Mouse (Mus musculus): Measurements from ENCODE around the gene Rpusd4. TPM values are rescaled to one million over a fixed set of nuclear protein-coding genes. Genes with fewer than 3 reads are reported as not detected.

Gene Rpusd4
- total RNA-seq (2023): 10 to 100 TPM; 29.9 to 30.4 TPM

DNA sequence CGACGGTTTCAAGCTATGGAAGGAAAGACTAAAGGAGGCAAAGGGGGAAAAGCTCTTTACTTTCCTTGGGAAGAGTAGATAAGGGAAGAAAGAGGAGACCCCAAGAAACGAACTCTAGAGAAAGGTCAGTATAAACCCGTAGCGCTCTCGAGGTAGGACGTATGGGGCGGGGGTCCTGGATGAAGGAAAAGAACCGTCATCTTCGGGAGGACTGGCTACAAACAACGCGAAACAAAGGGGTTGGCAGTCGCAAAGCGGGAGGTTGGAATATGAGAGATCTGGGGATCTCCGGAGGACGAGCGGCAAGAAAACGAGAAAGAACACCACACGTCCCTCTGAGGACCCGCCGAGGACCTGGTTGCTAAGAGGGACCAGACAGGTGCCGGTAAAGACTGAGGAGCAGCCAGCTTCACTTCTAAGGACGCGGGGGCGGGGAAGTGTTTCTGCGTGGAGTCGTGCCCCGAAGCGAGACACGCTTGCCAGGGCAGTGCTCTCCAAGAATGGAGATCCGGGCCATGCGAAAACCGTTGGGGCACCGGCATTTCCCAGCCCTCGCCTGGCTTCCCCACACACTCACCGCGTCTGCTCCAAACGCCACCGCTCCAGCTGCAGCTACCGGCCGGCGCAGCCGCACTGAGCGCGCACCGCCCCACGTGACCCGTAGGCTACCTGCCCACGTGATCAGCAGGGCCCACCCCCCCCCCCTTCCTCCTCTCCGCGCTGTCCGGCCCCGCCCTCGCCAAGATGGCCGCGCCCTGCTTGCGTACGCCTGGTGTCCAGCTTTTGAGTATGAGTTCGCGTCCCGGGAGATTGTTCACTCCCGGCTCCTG is at the start of gene Rpusd4, which contains the start of gene Fam118b:
Gene Rpusd4, plus strand, starts transcription at position 720 of the 830 bp plus-strand sequence.
Gene Fam118b, minus strand, starts transcription at position 660 of the 830 bp plus-strand sequence.

Other genes with a start within 250 kb of the Rpusd4 start
- gene St3gal4, start 148.6 kb upstream of the Rpusd4 start, total RNA-seq (2023): 10 to 100 TPM; 53.0 to 55.4 TPM
- gene Dcps, start 91.8 kb upstream of the Rpusd4 start, total RNA-seq (2023): 10 to 100 TPM; 38.1 to 39.2 TPM
- 100 to 1,000 TPM; 105 to 114 TPM for gene Srpr, start 67.7 kb upstream of the Rpusd4 start, total RNA-seq (2023)
- 1 to 10 TPM; 2.9 to 3.6 TPM for gene Tirap, start 67.6 kb upstream of the Rpusd4 start, total RNA-seq (2023)
- gene Foxred1, start 56.8 kb upstream of the Rpusd4 start, total RNA-seq (2023): 10 to 100 TPM; 25.0 to 27.1 TPM
- gene Fam118b, start 60 bp upstream of the Rpusd4 start, total RNA-seq (2023): 10 to 100 TPM; 21.5 to 22.3 TPM
- 10 to 100 TPM; 28.5 to 31.3 TPM for gene Cdon, start 153.3 kb downstream of the Rpusd4 start, total RNA-seq (2023)